Mouse (Mus musculus) CH12.LX (cell line): ENCODE measurements around the gene L3mbtl1. TPM values are rescaled to one million over a fixed set of nuclear protein-coding genes. Genes with fewer than 3 reads are reported as not detected.

Source experiments
- DNase-seq: peaks from one replicate; pipeline ENCODE4 v3.0.0-alpha.2; 2013; ENCODE audit errors: extremely low read depth
- H3K27ac ChIP-seq: 2 replicates; pipeline ENCODE4 v1.5.1; 2012; ENCODE audit warnings: low read depth, mild to moderate bottlenecking, control low read depth, moderate library complexity; ENCODE audit not compliant: insufficient read depth
- H3K27me3 ChIP-seq: replicated peaks from 2 replicates; pipeline ENCODE3; 2012; ENCODE audit warnings: inconsistent platforms
- H3K36me3 ChIP-seq, 2 experiments: replicated peaks in 1 of 2; 2 replicates each; pipeline versions ENCODE3 to v1.6.1; 2012; ENCODE audit warnings: inconsistent platforms in 1 of 2, low read length in 1 of 2, mild to moderate bottlenecking in 1 of 2, mixed read lengths in 1 of 2, moderate library complexity in 1 of 2; ENCODE audit not compliant: control insufficient read depth in 1 of 2, insufficient read depth in 1 of 2
- H3K4me1 ChIP-seq, 2 experiments: 2 replicates each; pipeline ENCODE4 v1.6.1; 2012; ENCODE audit warnings: inconsistent platforms in 1 of 2, moderate library complexity in 1 of 2; ENCODE audit not compliant: insufficient read depth in 2 of 2, control insufficient read depth in 1 of 2
- H3K4me2 ChIP-seq: 2 replicates; pipeline ENCODE4 v1.6.1; 2012; ENCODE audit warnings: low read depth, mild to moderate bottlenecking, control low read depth; ENCODE audit not compliant: poor library complexity, insufficient read depth, severe bottlenecking
- H3K4me3 ChIP-seq, 3 experiments: fragments of 150-350 bp in 1 of 3; sonication (generic) in 1 of 3; replicated peaks in 1 of 3; 2 replicates each; pipeline versions ENCODE3 to v1.5.1; 2011 to 2012; ENCODE audit warnings: low read depth in 2 of 3, low read length in 2 of 3, mild to moderate bottlenecking in 2 of 3, moderate library complexity in 2 of 3, control low read depth in 1 of 3, improper control_type of control experiment in 1 of 3, inconsistent platforms in 1 of 3, mixed read lengths in 1 of 3; ENCODE audit not compliant: poor library complexity in 1 of 3
- H3K79me2 ChIP-seq: replicated peaks from 2 replicates; pipeline ENCODE4 v1.6.1; 2012; ENCODE audit warnings: mild to moderate bottlenecking, moderate library complexity; ENCODE audit not compliant: control insufficient read depth, poor library complexity, insufficient read depth, severe bottlenecking; ENCODE audit errors: extremely low read depth
- H3K9ac ChIP-seq: 2 replicates; pipeline ENCODE4 v1.6.1; 2012; ENCODE audit warnings: low read depth, mild to moderate bottlenecking, control low read depth, moderate library complexity; ENCODE audit not compliant: insufficient read depth
- H3K9me3 ChIP-seq: replicated peaks from 2 replicates; pipeline ENCODE3; 2012; ENCODE audit warnings: low read length, inconsistent platforms, mixed read lengths
- BHLHE40 ChIP-seq: IDR thresholded peaks from 2 replicates; pipeline ENCODE4 v1.6.1; 2011; ENCODE audit warnings: mild to moderate bottlenecking, low read depth, low read length, improper control_type of control experiment
- CHD2 ChIP-seq: IDR thresholded peaks from 2 replicates; pipeline ENCODE4 v1.6.1; 2011; ENCODE audit warnings: low read length, improper control_type of control experiment
- CTCF ChIP-seq, 2 experiments: IDR thresholded peaks in 1 of 2; conservative IDR thresholded peaks in 1 of 2; 2 replicates each; pipeline ENCODE4 v1.5.1; 2011 to 2012; ENCODE audit warnings: low read depth in 2 of 2, low read length in 2 of 2, improper control_type of control experiment in 1 of 2, inconsistent platforms in 1 of 2, mild to moderate bottlenecking in 1 of 2, moderate library complexity in 1 of 2
- EP300 ChIP-seq: IDR thresholded peaks from 2 replicates; pipeline ENCODE4 v1.6.1; 2011; ENCODE audit warnings: low read length, improper control_type of control experiment
- JUN ChIP-seq: IDR thresholded peaks from 2 replicates; pipeline ENCODE4 v1.6.1; 2011; ENCODE audit warnings: low read depth, mild to moderate bottlenecking, low read length, improper control_type of control experiment, moderate library complexity; ENCODE audit not compliant: insufficient read depth
- KAT2A ChIP-seq: IDR thresholded peaks from 2 replicates; pipeline ENCODE4 v1.6.1; 2012; ENCODE audit warnings: low read length, improper control_type of control experiment, inconsistent platforms; ENCODE audit not compliant: insufficient replicate concordance
- MAFK ChIP-seq: IDR thresholded peaks from 2 replicates; pipeline ENCODE4 v1.6.1; 2011; ENCODE audit warnings: low read length, improper control_type of control experiment; ENCODE audit not compliant: insufficient replicate concordance
- MAX ChIP-seq: IDR thresholded peaks from 2 replicates; pipeline ENCODE4 v1.6.1; 2011; ENCODE audit warnings: low read length, improper control_type of control experiment
- NELFE ChIP-seq: IDR thresholded peaks from 2 replicates; pipeline ENCODE4 v1.6.1; 2011; ENCODE audit warnings: low read depth, low read length, improper control_type of control experiment
- POLR2AphosphoS2 ChIP-seq: IDR thresholded peaks from 2 replicates; pipeline ENCODE4 v1.6.1; 2011; ENCODE audit warnings: low read depth, low read length, improper control_type of control experiment
- RCOR1 ChIP-seq: conservative IDR thresholded peaks from 2 replicates; pipeline ENCODE4 v1.6.1; 2012; ENCODE audit warnings: low read depth, mild to moderate bottlenecking, inconsistent platforms, low read length, improper control_type of control experiment
- SIN3A ChIP-seq: IDR thresholded peaks from 2 replicates; pipeline ENCODE4 v1.6.1; 2012; ENCODE audit warnings: low read length, improper control_type of control experiment, inconsistent platforms
- SMC3 ChIP-seq: IDR thresholded peaks from 2 replicates; pipeline ENCODE4 v1.6.1; 2011; ENCODE audit warnings: low read depth, low read length, improper control_type of control experiment
- TCF12 ChIP-seq: IDR thresholded peaks from 2 replicates; pipeline ENCODE4 v1.6.1; 2014; ENCODE audit warnings: low read depth, mild to moderate bottlenecking, inconsistent platforms, low read length, improper control_type of control experiment
- ZC3H11A ChIP-seq: IDR thresholded peaks from 2 replicates; pipeline ENCODE4 v1.6.1; 2012; ENCODE audit warnings: low read depth, mild to moderate bottlenecking, inconsistent platforms, low read length, improper control_type of control experiment
- ZMIZ1 ChIP-seq: IDR thresholded peaks from 2 replicates; pipeline ENCODE4 v1.6.1; 2012; ENCODE audit warnings: low read depth, mild to moderate bottlenecking, inconsistent platforms, low read length, improper control_type of control experiment
- dilution Hi-C: fragments of 300-500 bp; cut with MboI; formaldehyde crosslinking; loops from 2 replicates; pipeline ENCODE4 v1.14.3; 2020; ENCODE audit warnings: low sequenced_read_pairs; ENCODE audit not compliant: extremely low pct_unique_long_range_greater_than_20kb, extremely low pct_ligation_motif_present
- in situ Hi-C: fragments of 300-500 bp; cut with MboI; formaldehyde crosslinking; loops from 3 replicates; pipeline ENCODE4 v1.14.3; 2019; ENCODE audit warnings: low sequenced_read_pairs, low pct_ligation_motif_present, low pct_unique_long_range_greater_than_20kb, mixed read lengths
- polyA plus RNA-seq: library from polyadenylated mRNA; unstranded; fragments of >175 nt; gene quantifications from 2 replicates; pipeline ENCODE4 v1.2.1, GENCODE M21; 2012; ENCODE audit warnings: low read depth; ENCODE audit not compliant: insufficient read length
- total RNA-seq, 2 experiments: library from RNA; depleted of rRNA; stranded (reverse); fragments of 300-350 nt in 1 of 2; fragments of >200 nt in 1 of 2; gene quantifications; 2 replicates each; pipeline ENCODE4 v1.2.3; 2012 to 2014

Gene L3mbtl1
- total and polyA plus RNA-seq, 3 experiments = 0.09 TPM; not detected in 2

DNA sequence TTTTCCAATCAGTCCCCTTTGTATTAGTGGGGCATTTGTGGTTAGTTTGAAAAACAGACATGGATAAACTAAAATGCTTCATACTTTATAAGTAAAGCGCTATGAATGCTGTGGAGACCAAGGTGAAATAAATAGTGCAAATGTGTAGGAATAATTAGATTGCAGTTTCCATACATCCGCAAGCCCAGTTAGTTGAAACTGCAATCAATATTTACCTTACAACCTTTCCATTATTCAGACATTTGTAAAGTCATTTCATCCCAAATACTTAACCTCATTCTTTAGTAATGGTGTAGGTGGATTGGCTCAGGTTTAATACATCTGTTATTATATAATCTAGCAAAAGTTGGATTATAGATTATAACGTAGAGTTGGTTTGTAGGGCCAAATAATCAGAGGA is 7.6 kb upstream of the L3mbtl1 start:
- no peak for TF ChIP-seq MAFK
- TF ChIP-seq MAX = no peak
- 0 out of 2 replicates have a peak, but pooled peaks have one; percentile 47 for TF ChIP-seq ZMIZ1
- TF ChIP-seq POLR2AphosphoS2 = peak; percentile 92
- no peak for TF ChIP-seq RCOR1
- no peak for TF ChIP-seq KAT2A
- no peaks in the 10 kb centered on the region for H3K27me3 ChIP-seq
- peaks cover 26% of the 10 kb centered on the region for H3K79me2 ChIP-seq
- H3K27ac ChIP-seq = no peak overlapping the region
- in situ Hi-C loops = no loop called here
- H3K9ac ChIP-seq = no peak overlapping the region
- H3K9me3 ChIP-seq = no peaks in the 10 kb centered on the region
- dilution Hi-C loops = no loop called here
- no peak overlapping the region for H3K4me2 ChIP-seq
- peaks cover 3 to 28% of the 10 kb centered on the region in 2 experiments; a peak in 3 of 4 replicates for H3K4me1 ChIP-seq
- DNase-seq = no peak
- no peak overlapping the region for H3K4me3 ChIP-seq
- peaks cover 48 to 78% of the 10 kb centered on the region in 2 experiments for H3K36me3 ChIP-seq

DNA sequence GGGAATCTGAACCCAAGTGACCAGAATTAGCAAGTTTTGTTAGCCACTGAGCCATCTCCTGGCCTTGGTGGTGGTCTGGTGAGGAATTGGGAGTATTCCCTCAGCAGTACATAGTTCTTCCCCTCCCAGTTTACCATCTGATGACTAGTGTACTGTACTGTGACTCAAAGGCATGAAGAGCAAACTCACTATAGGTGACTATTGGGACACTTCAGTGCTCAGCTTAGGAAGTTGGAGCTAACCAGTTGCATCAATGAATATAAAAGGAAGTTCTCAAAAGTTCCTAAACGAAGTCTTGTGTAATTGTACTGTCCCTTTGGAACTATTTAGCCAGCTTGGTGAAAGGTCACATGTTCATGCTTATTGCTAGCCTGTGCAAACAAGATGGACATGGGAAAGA is 3.7 kb upstream of the L3mbtl1 start:
- no peaks in the 10 kb centered on the region for H3K27me3 ChIP-seq
- no peaks in the 10 kb centered on the region for H3K9me3 ChIP-seq
- H3K4me2 ChIP-seq = no peak overlapping the region
- H3K36me3 ChIP-seq = peaks cover 32 to 67% of the 10 kb centered on the region in 2 experiments
- H3K4me1 ChIP-seq = peaks cover 2 to 28% of the 10 kb centered on the region in 2 experiments; a peak in 2 of 4 replicates
- DNase-seq = no peak
- H3K4me3 ChIP-seq = no peak overlapping the region
- dilution Hi-C loops = no loop called here
- TF ChIP-seq SMC3 (no peak), JUN (no peak), TCF12 (no peak), ZC3H11A (no peak), NELFE (no peak)
- in situ Hi-C loops = no loop called here
- no peak overlapping the region for H3K27ac ChIP-seq
- H3K79me2 ChIP-seq = peaks cover 4% of the 10 kb centered on the region
- H3K9ac ChIP-seq = no peak overlapping the region

DNA sequence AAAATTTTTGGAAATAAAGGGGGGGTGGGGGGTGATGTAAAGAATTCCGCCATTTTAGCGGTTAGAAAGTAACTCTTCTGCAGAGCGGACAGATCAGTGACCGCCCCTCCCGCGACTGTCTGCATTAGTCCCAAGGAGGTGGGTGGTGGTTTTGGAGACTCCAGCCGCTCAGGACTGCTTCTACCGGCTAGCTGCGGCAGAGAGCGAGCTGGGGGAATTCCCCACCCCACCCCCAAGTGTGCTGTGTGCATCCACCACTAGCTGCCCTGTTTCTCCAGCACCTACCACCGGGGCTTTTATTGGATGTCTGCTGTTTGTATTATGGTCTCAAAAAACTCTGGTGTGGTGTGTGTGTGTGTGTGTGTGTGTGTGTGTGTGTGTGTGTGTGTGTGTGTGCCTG is 659 bp downstream of the L3mbtl1 start:
- no peak overlapping the region for H3K9ac ChIP-seq
- TF ChIP-seq CTCF (conservative IDR thresholded peaks at IDR 0.05 in 1 of 2, IDR thresholded peaks at IDR 0.05 in 1 of 2; ENCODE audit: low read depth in 2 of 2, low read length in 2 of 2) (no peak), BHLHE40 (peak; percentile 56; the same call in 1 of the 2 replicates), CHD2 (0 out of 2 replicates have a peak, but pooled peaks have one; percentile 32), EP300 (peak; percentile 21; the same call in 1 of the 2 replicates), SMC3 (no peak), SIN3A (no peak)
- DNase-seq = peak; percentile 66
- H3K9me3 ChIP-seq = no peaks in the 10 kb centered on the region
- in situ Hi-C loops = no loop called here
- H3K4me2 ChIP-seq = peak overlapping the region; percentile 47
- no peaks in the 10 kb centered on the region for H3K79me2 ChIP-seq
- H3K36me3 ChIP-seq = peaks cover 11 to 25% of the 10 kb centered on the region in 2 experiments
- H3K27ac ChIP-seq = no peak overlapping the region
- H3K4me3 ChIP-seq = no peak overlapping the region
- no peaks in the 10 kb centered on the region for H3K27me3 ChIP-seq
- dilution Hi-C loops = no loop called here
- H3K4me1 ChIP-seq = peaks cover 2 to 24% of the 10 kb centered on the region in 2 experiments; a peak in 2 of 4 replicates
